Mouse (Mus musculus): ENCODE data around the gene Naga.

DNA sequence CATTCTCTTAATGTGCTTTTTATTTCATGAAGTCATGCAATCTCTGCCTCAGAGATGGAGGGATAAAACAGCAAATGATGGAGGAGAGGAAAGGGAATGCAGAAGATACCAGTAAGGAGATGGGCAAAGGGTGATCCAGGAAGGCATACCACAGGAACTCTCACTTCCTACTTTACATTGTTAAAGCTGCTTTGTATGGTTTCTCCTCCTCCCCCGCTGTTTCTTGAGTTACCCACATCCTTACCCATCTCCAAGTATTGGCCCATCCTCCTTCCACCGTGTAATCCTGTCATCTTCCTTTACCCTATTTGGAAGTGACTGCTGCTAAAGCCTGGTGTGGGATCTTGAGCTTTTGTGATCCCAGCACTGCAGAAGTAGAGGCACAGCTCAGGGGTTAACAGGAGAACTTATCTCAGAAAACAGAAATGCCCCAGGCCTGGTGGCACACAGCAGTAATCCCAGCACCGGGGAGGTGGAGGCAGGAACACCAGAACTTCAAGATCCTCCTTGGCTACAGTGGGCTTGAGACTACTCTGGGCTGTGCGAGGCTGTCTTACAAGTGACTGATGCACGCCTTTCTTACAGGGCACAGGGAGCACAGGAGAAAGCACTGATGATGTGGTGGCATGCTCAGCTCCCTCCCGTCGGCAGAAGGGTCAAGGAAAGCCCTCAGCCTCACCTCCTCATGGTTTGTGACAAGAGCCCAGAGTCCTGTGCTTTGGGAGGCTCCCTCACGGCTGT lies 9.7 kb upstream of the Naga start:
- no peak for TF ChIP-seq CTCF (IDR thresholded peaks at IDR 0.05; ENCODE audit: insufficient read depth, low read length)
- TF ChIP-seq POLR2A (IDR thresholded peaks at IDR 0.05; ENCODE audit: borderline replicate concordance, extremely low read depth, low read depth, low read length), result no peak
